Mouse (Mus musculus): ENCODE data around the gene Brinp2. TPM values are rescaled to one million over a fixed set of nuclear protein-coding genes. Genes with fewer than 3 reads are reported as not detected.
A peak's percentile ranks its signal among the peaks of the same experiment; 100 is the strongest.

The Brinp2 gene
- polyA plus RNA-seq (2014; fragmentation: Nextera tagmentation; extraction: Ambion mirVana): 2.7 and 3.0 TPM in 2 replicates

GRCm38 (mm10) chr1:158356051-158356461 is at the start of gene Brinp2:
Gene Brinp2, minus strand, starts transcription at chr1:158356326.
- ATAC-seq (ENCODE audit: low FRiP score) (peak; percentile 98), DNase-seq (ENCODE audit: low spot score) (peak; percentile 89)
- Histone ChIP-seq H3K4me2 (replicated peaks; ENCODE audit: low read depth, low read length) (peak within 1 kb of the TSS; percentile 82), H3K27ac (ENCODE audit: low read depth, low read length) (no peak within 1 kb of the TSS), H3K4me1 (replicated peaks; ENCODE audit: control insufficient read depth, insufficient read depth, low read length) (no peaks in the 10 kb centered on the region), H3K27me3 (ENCODE audit: control insufficient read depth, insufficient read depth, low read length) (peaks cover 7% of the 10 kb centered on the region; the same call in 1 of the 2 replicates), H3K9me3 (ENCODE audit: control insufficient read depth, low read length) (no peaks in the 10 kb centered on the region), H3K9ac (ENCODE audit: low read depth, low read length) (peak within 1 kb of the TSS; percentile 58), H3K36me3 (ENCODE audit: control insufficient read depth, insufficient read depth, low read length) (no peaks in the 10 kb centered on the region), H3K4me3 (ENCODE audit: low read depth, low read length) (peak within 1 kb of the TSS; percentile 50)
- WGBS: under 1% methylated on average over 30 of the region's 30 CpGs

DNA sequence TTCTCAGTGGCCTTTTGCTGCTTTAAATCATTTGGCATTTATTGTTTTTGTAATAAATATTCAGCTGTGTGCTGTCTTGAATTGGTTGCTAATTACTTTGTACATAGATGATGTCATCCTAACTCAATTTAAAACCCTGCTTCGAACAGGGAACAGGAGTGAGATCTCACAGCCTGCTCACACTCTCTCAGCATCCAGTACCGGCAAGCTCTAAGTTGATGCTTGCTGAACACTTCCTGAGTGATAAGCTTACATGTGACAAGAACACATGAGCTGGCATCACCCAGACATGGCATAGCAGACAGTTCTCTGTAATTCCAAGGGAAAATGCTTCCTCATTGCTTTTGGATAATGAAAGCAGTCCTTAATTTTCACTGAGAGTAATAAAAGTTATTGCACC is 44.8 kb upstream of the Brinp2 start:
- Histone ChIP-seq H3K9me3 (ENCODE audit: control insufficient read depth, low read length) (no peaks in the 10 kb centered on the region), H3K9ac (ENCODE audit: low read depth, low read length) (no peak overlapping the region), H3K27me3 (ENCODE audit: control insufficient read depth, insufficient read depth, low read length) (no peaks in the 10 kb centered on the region), H3K4me1 (replicated peaks; ENCODE audit: control insufficient read depth, insufficient read depth, low read length) (no peaks in the 10 kb centered on the region), H3K4me3 (ENCODE audit: low read depth, low read length) (no peak overlapping the region), H3K27ac (ENCODE audit: low read depth, low read length) (no peak overlapping the region), H3K4me2 (replicated peaks; ENCODE audit: low read depth, low read length) (no peak overlapping the region), H3K36me3 (ENCODE audit: control insufficient read depth, insufficient read depth, low read length) (no peaks in the 10 kb centered on the region)
- WGBS: 87% methylated on average over 2 of the region's 2 CpGs
- ATAC-seq (ENCODE audit: low FRiP score) (no peak), DNase-seq (ENCODE audit: low spot score) (no peak)

DNA sequence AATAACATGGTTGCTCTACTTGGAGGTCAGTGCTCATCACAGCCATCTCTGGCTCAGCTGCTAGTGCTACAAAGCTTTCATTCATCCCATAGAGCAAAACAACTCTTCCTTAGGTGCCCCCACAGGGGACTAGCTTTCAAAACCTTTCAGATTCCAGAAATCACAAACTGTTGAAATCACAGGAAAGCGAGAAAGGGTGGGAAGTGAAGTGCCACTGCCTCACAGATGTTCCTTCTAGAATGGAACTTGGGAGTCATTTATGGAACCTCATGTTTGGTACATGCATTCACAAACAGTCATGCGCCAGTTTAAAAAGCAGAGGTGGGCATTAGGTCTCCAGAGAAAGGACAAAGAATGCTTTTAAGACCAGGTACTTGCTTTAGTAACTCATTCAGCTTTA is 40.9 kb upstream of the Brinp2 start:
- Histone ChIP-seq H3K4me3 (ENCODE audit: low read depth, low read length) (no peak overlapping the region), H3K9me3 (ENCODE audit: control insufficient read depth, low read length) (no peaks in the 10 kb centered on the region), H3K27me3 (ENCODE audit: control insufficient read depth, insufficient read depth, low read length) (no peaks in the 10 kb centered on the region), H3K9ac (ENCODE audit: low read depth, low read length) (no peak overlapping the region), H3K4me2 (replicated peaks; ENCODE audit: low read depth, low read length) (no peak overlapping the region), H3K4me1 (replicated peaks; ENCODE audit: control insufficient read depth, insufficient read depth, low read length) (no peaks in the 10 kb centered on the region), H3K36me3 (ENCODE audit: control insufficient read depth, insufficient read depth, low read length) (no peaks in the 10 kb centered on the region), H3K27ac (ENCODE audit: low read depth, low read length) (no peak overlapping the region)
- ATAC-seq (ENCODE audit: low FRiP score) (no peak), DNase-seq (ENCODE audit: low spot score) (no peak)
- 89% methylated on average over 2 of the region's 2 CpGs for WGBS

DNA sequence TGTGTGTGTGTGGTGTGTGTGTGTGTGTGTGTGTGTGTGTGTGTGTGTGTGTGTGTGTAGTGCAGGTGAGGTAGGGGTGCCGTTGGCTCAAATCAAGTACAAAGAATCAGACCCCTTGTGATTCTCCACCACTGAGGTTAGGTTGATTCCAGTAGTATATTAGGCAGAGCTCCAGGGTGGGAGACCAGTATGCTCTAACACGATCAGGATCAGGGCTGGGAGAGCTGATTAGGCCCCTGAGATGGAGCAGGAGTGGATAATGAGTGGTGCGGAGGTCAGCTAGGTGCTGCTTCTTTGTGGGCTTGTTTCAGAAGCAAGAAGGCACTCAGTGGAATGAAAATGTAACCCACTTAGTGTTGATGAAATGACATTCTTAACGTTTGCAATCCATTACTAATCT is 34.6 kb upstream of the Brinp2 start:
- Histone ChIP-seq H3K4me1 (replicated peaks; ENCODE audit: control insufficient read depth, insufficient read depth, low read length) (no peaks in the 10 kb centered on the region), H3K27me3 (ENCODE audit: control insufficient read depth, insufficient read depth, low read length) (no peaks in the 10 kb centered on the region), H3K36me3 (ENCODE audit: control insufficient read depth, insufficient read depth, low read length) (no peaks in the 10 kb centered on the region), H3K27ac (ENCODE audit: low read depth, low read length) (no peak overlapping the region), H3K4me2 (replicated peaks; ENCODE audit: low read depth, low read length) (no peak overlapping the region), H3K9ac (ENCODE audit: low read depth, low read length) (no peak overlapping the region), H3K9me3 (ENCODE audit: control insufficient read depth, low read length) (no peaks in the 10 kb centered on the region), H3K4me3 (ENCODE audit: low read depth, low read length) (no peak overlapping the region)
- no peak for ATAC-seq (ENCODE audit: low FRiP score)
- no peak for DNase-seq (ENCODE audit: low spot score)
- WGBS: 75% methylated on average over 4 of the region's 4 CpGs

GRCm38 (mm10) chr1:158388995-158389394 is 32.9 kb upstream of the Brinp2 start:
- 92% methylated on average over 4 of the region's 4 CpGs for WGBS
- Histone ChIP-seq H3K27me3 (ENCODE audit: control insufficient read depth, insufficient read depth, low read length) (no peaks in the 10 kb centered on the region), H3K4me3 (ENCODE audit: low read depth, low read length) (no peak overlapping the region), H3K9me3 (ENCODE audit: control insufficient read depth, low read length) (no peaks in the 10 kb centered on the region), H3K9ac (ENCODE audit: low read depth, low read length) (no peak overlapping the region), H3K27ac (ENCODE audit: low read depth, low read length) (no peak overlapping the region), H3K4me2 (replicated peaks; ENCODE audit: low read depth, low read length) (no peak overlapping the region), H3K4me1 (replicated peaks; ENCODE audit: control insufficient read depth, insufficient read depth, low read length) (no peaks in the 10 kb centered on the region), H3K36me3 (ENCODE audit: control insufficient read depth, insufficient read depth, low read length) (no peaks in the 10 kb centered on the region; the same call in 1 of the 2 replicates)
- no peak for ATAC-seq (ENCODE audit: low FRiP score)
- DNase-seq (ENCODE audit: low spot score): no peak

- H3K9me3 ChIP-seq (ENCODE audit: control insufficient read depth, low read length): no peaks in the 10 kb centered on the region
- H3K27me3 ChIP-seq (ENCODE audit: control insufficient read depth, insufficient read depth, low read length): no peaks in the 10 kb centered on the region
- no peak for DNase-seq (ENCODE audit: low spot score)
- no peak overlapping the region for H3K9ac ChIP-seq (ENCODE audit: low read depth, low read length)
- no peak overlapping the region for H3K4me2 ChIP-seq (replicated peaks; ENCODE audit: low read depth, low read length)
- H3K36me3 ChIP-seq (ENCODE audit: control insufficient read depth, insufficient read depth, low read length): no peaks in the 10 kb centered on the region; the same call in 1 of the 2 replicates
- no peak overlapping the region for H3K4me3 ChIP-seq (ENCODE audit: low read depth, low read length)
- 23% methylated on average over 3 of the region's 3 CpGs for WGBS
- H3K27ac ChIP-seq (ENCODE audit: low read depth, low read length): no peak overlapping the region
- no peaks in the 10 kb centered on the region for H3K4me1 ChIP-seq (replicated peaks; ENCODE audit: control insufficient read depth, insufficient read depth, low read length)
- ATAC-seq (ENCODE audit: low FRiP score): no peak
Measured at GRCm38 (mm10) chr1:158386781-158387180, 30.7 kb upstream of the Brinp2 start.

- ATAC-seq (ENCODE audit: low FRiP score) (no peak), DNase-seq (ENCODE audit: low spot score) (no peak)
- Histone ChIP-seq H3K27me3 (ENCODE audit: control insufficient read depth, insufficient read depth, low read length) (no peaks in the 10 kb centered on the region), H3K36me3 (ENCODE audit: control insufficient read depth, insufficient read depth, low read length) (no peaks in the 10 kb centered on the region; the same call in 1 of the 2 replicates), H3K9ac (ENCODE audit: low read depth, low read length) (no peak overlapping the region), H3K27ac (ENCODE audit: low read depth, low read length) (no peak overlapping the region), H3K4me2 (replicated peaks; ENCODE audit: low read depth, low read length) (no peak overlapping the region), H3K4me3 (ENCODE audit: low read depth, low read length) (no peak overlapping the region), H3K9me3 (ENCODE audit: control insufficient read depth, low read length) (no peaks in the 10 kb centered on the region), H3K4me1 (replicated peaks; ENCODE audit: control insufficient read depth, insufficient read depth, low read length) (no peaks in the 10 kb centered on the region)
- 93% methylated on average over 2 of the region's 2 CpGs for WGBS
Measured at GRCm38 (mm10) chr1:158385311-158385710, 29.2 kb upstream of the Brinp2 start.

DNA sequence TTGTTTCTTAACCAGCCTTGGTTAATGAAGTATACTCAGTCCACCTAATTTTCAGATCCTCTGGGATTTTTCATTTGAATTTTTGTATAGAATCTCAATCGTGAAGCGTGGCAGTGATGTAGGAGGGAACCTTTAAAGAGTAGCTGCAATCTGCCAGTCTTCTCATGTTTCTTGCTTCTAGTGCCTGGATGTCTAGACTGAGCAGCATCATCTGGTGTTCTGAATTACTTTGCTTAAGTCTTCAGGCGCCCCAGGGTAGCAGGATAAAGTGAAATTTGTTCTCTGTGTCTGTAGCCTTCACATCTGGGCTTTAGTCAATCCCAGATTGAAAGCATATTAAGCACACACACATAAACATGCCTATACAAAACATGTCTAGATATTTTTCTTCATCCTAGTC is 27.1 kb upstream of the Brinp2 start:
- no peak for ATAC-seq (ENCODE audit: low FRiP score)
- 79% methylated on average over 3 of the region's 3 CpGs for WGBS

GRCm38 (mm10) chr1:158382277-158382676 is 26.2 kb upstream of the Brinp2 start:
- Histone ChIP-seq H3K9ac (ENCODE audit: low read depth, low read length) (no peak overlapping the region), H3K27ac (ENCODE audit: low read depth, low read length) (no peak overlapping the region), H3K36me3 (ENCODE audit: control insufficient read depth, insufficient read depth, low read length) (no peaks in the 10 kb centered on the region; the same call in 1 of the 2 replicates), H3K4me2 (replicated peaks; ENCODE audit: low read depth, low read length) (no peak overlapping the region), H3K27me3 (ENCODE audit: control insufficient read depth, insufficient read depth, low read length) (no peaks in the 10 kb centered on the region), H3K9me3 (ENCODE audit: control insufficient read depth, low read length) (no peaks in the 10 kb centered on the region), H3K4me3 (ENCODE audit: low read depth, low read length) (no peak overlapping the region), H3K4me1 (replicated peaks; ENCODE audit: control insufficient read depth, insufficient read depth, low read length) (no peaks in the 10 kb centered on the region)
- ATAC-seq (ENCODE audit: low FRiP score) (no peak), DNase-seq (ENCODE audit: low spot score) (no peak)
- 83% methylated on average over 6 of the region's 6 CpGs for WGBS

More for the DNA sequence above, 27.1 kb upstream of the Brinp2 start:
- H3K36me3 ChIP-seq (ENCODE audit: control insufficient read depth, insufficient read depth, low read length): no peaks in the 10 kb centered on the region; the same call in 1 of the 2 replicates
- no peak overlapping the region for H3K4me3 ChIP-seq (ENCODE audit: low read depth, low read length)
- no peak overlapping the region for H3K9ac ChIP-seq (ENCODE audit: low read depth, low read length)
- H3K9me3 ChIP-seq (ENCODE audit: control insufficient read depth, low read length): no peaks in the 10 kb centered on the region
- DNase-seq (ENCODE audit: low spot score): no peak
- no peak overlapping the region for H3K4me2 ChIP-seq (replicated peaks; ENCODE audit: low read depth, low read length)
- H3K27ac ChIP-seq (ENCODE audit: low read depth, low read length): no peak overlapping the region
- no peaks in the 10 kb centered on the region for H3K4me1 ChIP-seq (replicated peaks; ENCODE audit: control insufficient read depth, insufficient read depth, low read length)
- H3K27me3 ChIP-seq (ENCODE audit: control insufficient read depth, insufficient read depth, low read length): no peaks in the 10 kb centered on the region
